Mouse (Mus musculus) lung, adult 18-20 months (tissue): Measurements from ENCODE around the gene Tctex1d2.
"Not testable (repeated sequence)": the region's sequence is repeated elsewhere in the genome, so short reads cannot be mapped to it uniquely, and the experiment has no call there.

Experiments
- DNase-seq, 2 experiments: peaks; one replicate each; pipeline ENCODE4 v3.0.0; 2022; ENCODE audit warnings: mixed read lengths in 2 of 2

Gene Tctex1d2

DNA sequence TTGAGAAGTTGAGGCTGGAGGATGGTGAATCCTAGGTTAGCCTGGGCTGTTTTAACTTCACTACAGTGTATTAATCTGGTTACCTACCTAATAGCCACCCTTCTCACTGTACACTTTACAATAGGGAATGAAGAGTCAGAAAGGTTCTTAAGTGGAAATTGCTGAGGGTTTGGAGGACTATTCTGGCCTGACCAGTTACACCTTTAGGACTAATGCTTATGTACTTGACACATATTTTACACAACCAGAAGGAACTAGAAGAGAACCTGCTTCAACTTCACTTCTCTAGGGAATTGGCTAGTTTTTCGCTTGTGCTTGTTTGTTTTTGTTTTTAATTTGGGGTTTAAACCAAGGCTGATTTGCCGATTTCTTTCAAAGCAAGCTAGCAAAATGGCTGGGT, 13.6 kb downstream of the Tctex1d2 start:
- DNase-seq: peak in 1 of 2 experiments; percentile 25

- peak; percentile 86 to 91 for DNase-seq
These were observed 14.6 kb downstream of the Tctex1d2 start for GRCm38 (mm10) chr16:32434066-32434465.

GRCm38 (mm10) chr16:32434691-32435090, 15.2 kb downstream of the Tctex1d2 start:
- no peak for DNase-seq

DNA sequence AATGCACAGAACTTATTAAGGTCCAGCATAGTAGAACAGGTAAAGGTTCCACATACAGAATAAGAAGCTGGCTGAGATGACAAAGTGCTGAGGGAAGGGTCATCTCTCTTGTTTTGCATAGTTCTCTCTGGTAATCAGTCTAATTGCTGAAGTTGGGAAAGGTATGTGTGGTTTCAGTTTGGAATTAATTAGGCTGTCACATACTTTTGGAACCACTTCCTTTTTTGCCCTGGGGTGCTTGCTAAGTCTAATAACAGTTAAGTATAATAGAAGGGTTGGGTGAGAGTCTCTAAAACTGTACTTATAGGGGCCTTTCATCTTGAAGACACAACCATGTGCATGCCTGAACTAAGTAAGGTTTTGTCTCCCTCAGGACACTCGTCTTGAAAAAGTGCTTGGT, 17.2 kb downstream of the Tctex1d2 start:
- no peak for DNase-seq

- DNase-seq: no peak
These were observed 17.8 kb downstream of the Tctex1d2 start for GRCm38 (mm10) chr16:32437266-32437665.

DNA sequence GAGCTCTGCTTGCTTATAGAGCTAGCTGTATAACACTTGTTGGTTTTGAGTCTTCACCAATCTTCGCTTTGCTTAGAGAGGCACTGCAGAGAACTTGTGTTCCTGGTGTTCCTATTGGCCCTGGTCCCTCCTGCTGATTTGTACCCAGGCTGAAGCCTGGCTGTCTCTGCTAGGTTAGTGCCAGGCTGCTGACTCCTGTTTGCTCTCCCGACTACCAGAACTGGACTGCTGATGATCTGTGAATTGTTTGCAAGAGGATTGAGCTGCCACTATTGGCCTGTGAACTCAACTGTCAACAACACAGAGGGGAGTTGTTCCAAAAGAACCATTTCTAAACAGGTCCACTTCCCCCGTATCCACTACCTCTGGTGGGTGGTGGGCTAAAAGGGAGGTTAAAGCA, 21.9 kb downstream of the Tctex1d2 start:
- DNase-seq: no peak

DNA sequence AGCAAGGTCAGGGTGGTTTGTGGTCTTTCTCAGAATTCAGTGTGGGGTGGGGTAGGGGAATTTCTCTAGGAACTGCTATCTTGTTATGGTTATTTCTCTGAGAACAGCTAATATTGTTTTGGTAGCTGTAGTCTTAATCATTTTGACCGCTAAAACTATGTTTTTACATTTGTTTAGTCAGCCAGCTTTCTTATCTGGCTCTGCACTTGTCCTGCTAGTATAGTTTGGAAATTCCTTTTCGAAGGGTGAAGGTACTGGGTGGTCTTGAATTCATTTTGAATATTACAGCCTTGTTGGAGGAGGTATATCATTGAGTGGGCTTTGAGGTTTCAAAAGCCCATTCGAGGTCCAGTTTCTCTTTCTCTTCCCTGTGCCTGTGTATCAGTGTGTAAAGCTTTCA, 25.1 kb downstream of the Tctex1d2 start:
- not testable (repeated sequence) for DNase-seq

- DNase-seq: no peak
These were observed 26.1 kb downstream of the Tctex1d2 start for GRCm38 (mm10) chr16:32445558-32445957.

- no peak for DNase-seq
These were observed 27.1 kb downstream of the Tctex1d2 start for GRCm38 (mm10) chr16:32446563-32447138.

GRCm38 (mm10) chr16:32449665-32450064, 30.2 kb downstream of the Tctex1d2 start:
- peak in 1 of 2 experiments; percentile 45 for DNase-seq

DNA sequence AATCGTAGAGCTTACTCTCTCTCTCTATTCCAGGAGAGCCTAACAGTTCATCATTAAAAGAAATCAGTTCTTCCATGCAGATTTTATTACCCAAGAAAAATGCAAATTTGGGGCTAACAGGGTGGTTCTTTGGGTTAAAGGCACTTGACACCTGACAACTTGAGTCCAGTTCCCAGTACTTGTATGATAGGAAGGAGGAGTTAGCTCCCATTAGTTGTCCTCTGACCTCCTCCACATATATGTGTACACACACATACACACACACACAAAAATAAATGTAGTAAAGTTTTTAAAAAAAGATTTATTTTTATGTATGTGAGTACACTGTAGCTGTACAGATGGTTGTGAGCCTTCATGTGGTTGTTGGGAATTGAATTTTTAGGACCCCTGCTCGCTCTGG, 30.6 kb downstream of the Tctex1d2 start:
- no peak for DNase-seq

GRCm38 (mm10) chr16:32453102-32453501, 33.6 kb downstream of the Tctex1d2 start:
- DNase-seq: no peak

DNA sequence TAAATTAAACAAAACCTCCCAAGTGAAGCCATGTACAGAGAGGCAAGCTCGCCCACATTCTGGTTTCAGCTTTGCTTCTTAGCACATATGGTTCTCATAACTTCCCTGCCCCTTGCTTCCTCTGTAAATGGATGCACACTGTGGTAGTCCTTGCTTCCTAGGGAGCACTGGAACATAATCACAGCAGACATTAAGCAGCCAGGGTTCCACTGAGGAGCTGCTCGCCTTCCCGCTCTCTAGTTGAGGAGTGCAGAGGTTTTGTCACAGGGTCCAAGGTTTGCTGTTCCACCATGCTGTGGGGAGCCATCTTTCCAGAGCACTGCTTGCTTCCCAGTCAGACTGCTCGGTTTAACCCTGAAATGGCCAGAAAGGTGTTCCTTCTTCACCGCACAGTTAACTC, 35.1 kb downstream of the Tctex1d2 start:
- no peak for DNase-seq

DNA sequence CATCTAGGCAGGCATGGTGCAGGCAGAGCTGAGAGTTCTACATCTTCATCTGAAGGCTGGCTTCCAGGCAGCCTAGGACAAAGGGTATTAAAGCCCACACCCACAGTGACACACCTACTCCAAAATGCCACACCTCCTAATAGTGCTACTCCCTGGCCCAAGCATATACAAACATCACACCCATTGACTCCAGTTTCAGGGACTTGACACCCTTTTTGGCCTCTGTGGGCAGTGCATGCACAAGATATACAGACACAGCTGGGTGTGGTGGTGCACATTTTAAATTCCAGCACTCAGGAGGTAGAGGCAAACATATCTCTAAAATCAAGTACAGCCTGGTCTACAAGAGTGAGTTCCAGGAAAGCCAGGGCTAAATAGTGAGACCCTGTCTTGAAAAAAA, 36.6 kb downstream of the Tctex1d2 start:
- no peak for DNase-seq

DNA sequence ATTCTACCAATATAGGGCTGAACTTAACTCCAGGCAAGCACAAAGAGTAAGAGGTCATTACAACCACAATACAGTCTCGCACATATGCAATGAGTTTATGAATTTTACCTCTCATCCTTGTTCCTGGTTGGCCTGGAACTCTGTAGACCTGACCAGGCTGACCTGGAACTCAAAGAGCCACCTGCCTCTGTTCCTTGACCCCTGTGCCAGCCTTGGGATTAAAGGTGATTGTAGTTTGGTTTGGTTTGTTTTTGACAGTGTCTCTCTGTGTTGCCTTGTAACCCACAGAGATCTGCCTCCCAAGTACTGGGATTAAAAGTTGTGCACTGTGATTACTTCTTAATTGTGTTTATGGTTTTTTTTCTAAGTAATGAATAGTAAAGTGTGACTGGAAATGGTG, 37.3 kb downstream of the Tctex1d2 start:
- DNase-seq: no peak

- DNase-seq: peak; percentile 66 to 83
These were observed 38.3 kb downstream of the Tctex1d2 start for GRCm38 (mm10) chr16:32457589-32458386.

- DNase-seq: no peak
These were observed 41.0 kb downstream of the Tctex1d2 start for GRCm38 (mm10) chr16:32460518-32460917.

DNA sequence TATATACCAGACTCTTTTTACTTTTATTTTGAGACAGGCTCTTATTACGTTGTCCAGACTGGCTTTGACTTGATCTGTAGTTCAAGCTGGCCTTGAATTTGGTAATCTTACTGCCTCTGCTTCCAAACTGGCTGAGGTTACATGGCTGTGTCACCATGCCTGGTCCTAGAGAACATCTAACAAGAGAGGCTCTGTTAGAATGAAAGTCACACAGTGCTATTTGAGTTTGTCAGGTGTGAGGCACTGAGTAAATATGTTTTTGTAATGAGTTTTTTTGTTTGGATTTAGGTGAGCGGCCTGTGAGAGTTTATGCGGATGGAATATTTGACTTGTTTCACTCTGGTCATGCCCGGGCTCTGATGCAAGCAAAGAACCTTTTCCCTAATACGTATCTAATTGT, 42.2 kb downstream of the Tctex1d2 start:
- no peak for DNase-seq

DNA sequence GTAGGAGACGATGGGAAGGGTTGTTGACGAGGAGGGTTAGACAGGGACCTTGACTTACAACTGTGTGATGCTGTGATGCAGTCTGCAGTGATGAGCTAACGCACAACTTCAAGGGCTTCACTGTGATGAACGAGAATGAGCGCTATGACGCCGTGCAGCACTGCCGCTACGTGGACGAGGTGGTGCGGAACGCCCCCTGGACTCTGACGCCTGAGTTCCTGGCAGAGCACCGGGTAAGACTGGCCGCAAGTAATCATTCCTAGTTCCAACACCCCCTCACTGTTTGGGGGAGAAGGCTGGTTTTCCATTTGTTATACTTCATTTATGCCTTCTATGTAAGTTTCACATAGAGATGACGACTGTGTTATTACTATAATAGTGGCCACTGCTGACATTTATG, 43.4 kb downstream of the Tctex1d2 start:
- DNase-seq: no peak

- no peak for DNase-seq
These were observed 43.9 kb downstream of the Tctex1d2 start for GRCm38 (mm10) chr16:32463426-32463825.

- DNase-seq: no peak
These were observed 45.4 kb downstream of the Tctex1d2 start for GRCm38 (mm10) chr16:32464908-32465307.

DNA sequence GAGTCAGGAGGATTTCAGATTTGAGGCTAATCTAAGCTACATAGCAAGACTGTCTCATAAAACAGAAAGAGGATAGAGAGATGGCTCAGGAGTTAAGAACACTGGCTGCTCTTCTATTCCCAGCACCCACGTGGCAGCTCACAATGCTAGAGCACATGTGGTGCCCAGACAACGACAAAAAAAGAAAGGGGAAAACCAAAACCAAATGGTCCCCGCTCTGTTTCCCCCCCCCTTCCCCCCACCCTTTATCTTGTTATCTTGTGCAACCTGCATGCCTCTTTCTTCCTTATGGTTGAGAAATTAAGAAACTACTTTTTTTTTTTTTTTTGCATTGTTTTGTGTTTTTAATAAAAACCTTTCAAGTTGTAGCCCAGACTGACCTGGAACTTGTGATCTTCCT, 49.0 kb downstream of the Tctex1d2 start:
- DNase-seq: no peak

DNA sequence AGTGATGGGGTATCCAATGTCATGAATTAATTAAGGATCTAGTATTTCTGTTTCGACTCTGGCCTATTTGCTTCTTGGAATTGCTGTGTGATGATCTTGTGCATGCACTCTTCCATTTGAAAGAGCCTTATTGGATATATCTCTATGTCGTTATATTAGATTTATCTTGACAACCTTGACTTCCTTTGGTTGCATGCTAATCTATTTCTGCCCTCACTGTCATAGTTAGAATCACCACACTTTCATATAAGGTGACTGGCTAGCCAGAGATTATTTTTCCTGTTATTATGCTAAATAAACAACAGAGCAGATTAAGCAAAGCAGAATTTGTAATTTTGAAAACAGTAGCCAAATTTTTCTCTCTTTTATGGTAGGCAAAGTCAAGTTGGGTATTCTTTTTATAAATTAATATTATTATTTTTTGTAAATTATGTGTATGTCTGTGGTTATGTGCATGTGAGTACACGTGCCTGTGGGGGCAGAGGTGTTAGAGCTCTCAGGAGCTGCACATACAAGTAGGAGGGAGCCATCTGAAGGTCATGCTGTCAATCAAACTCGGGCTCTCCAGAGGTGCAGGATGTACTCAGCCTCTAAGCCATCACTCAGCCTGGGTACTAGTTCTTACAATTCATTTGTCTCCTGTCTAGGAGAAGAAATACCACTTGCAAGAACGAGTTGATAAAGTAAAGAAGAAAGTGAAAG, 50.1 kb downstream of the Tctex1d2 start:
- no peak for DNase-seq
